Mouse (Mus musculus) G1E (cell line): ENCODE results near the gene Mks1.

Experiments
- CTCF ChIP-seq: IDR thresholded peaks from 2 replicates; pipeline ENCODE4 v1.5.1; 2012; ENCODE audit warnings: low read depth, low read length, inconsistent platforms, mixed read lengths
- GATA1 ChIP-seq: IDR thresholded peaks from 2 replicates; pipeline ENCODE4 v1.6.1; 2012; ENCODE audit warnings: borderline replicate concordance, low read length, inconsistent platforms, mixed read lengths
- GATA2 ChIP-seq: IDR thresholded peaks from 2 replicates; pipeline ENCODE4 v1.6.1; 2012; ENCODE audit warnings: low read depth, low read length, inconsistent platforms, borderline replicate concordance
- TAL1 ChIP-seq: conservative IDR thresholded peaks from 2 replicates; pipeline ENCODE4 v1.6.1; 2012; ENCODE audit warnings: low read depth, low read length, inconsistent platforms, mixed read lengths

DNA sequence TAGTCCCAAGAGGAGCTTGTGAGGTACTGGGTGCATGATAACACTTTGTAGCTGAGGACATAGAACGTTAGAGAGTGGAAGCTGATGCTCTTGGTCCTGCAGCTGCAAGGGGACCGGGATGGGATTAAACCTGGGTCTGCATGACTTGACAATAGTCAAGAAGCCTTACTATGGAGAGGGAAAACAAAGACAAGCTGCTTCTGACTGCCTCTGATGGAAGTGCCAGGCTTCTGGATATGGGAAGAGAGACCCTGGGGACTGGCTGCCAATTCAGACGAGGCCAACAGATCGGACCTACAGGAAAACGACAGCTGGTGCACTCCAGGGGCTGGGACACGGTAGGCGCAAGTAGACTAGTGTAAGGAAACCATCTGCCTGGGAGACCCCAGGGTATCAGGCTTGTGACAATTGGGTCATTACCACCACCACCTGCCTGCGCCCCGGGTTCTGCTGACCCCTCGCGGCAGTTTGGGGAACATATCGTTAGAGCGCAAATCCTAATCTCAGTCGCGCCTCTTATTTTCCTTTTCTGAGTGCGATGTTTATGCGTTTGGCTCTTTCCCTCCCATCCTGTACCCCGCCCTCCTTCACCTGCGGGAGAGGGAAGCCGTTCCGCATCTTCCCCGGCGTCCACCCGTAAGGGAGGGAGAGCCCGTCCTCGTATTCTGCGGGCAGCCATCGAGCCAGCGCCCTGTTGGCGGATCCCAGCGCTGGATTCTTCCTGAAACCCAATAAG lies 36.1 kb upstream of the Mks1 start:
- no peak for TF ChIP-seq GATA1
- no peak for TF ChIP-seq CTCF
- TF ChIP-seq TAL1: no peak
- TF ChIP-seq GATA2: no peak
